Mouse (Mus musculus) G1E (cell line): ENCODE data around the gene Polr3b. TPM values are rescaled to one million over a fixed set of nuclear protein-coding genes. Genes with fewer than 3 reads are reported as not detected.

ENCODE experiments used
- ATAC-seq: 2 replicates; pipeline ENCODE4 v1.8.0; 2016; ENCODE audit warnings: mild to moderate bottlenecking; ENCODE audit not compliant: insufficient number of reproducible peaks, poor library complexity, low FRiP score, severe bottlenecking; ENCODE audit errors: extremely low read depth
- DNase-seq: peaks from one replicate; pipeline ENCODE4 v3.0.0; 2012; ENCODE audit warnings: low spot score
- H3K27me3 ChIP-seq: 2 replicates; pipeline ENCODE4 v1.6.1; 2012; ENCODE audit warnings: mild to moderate bottlenecking, low read length, inconsistent platforms; ENCODE audit not compliant: insufficient read depth
- H3K36me3 ChIP-seq: replicated peaks from 2 replicates; pipeline ENCODE3; 2012; ENCODE audit warnings: mild to moderate bottlenecking, inconsistent platforms
- H3K4me1 ChIP-seq: 2 replicates; pipeline ENCODE4 v1.6.1; 2012; ENCODE audit warnings: low read depth, low read length, inconsistent platforms, mixed read lengths; ENCODE audit not compliant: insufficient read depth
- H3K4me3 ChIP-seq: 2 replicates; pipeline ENCODE4 v1.5.1; 2012; ENCODE audit warnings: low read depth, mild to moderate bottlenecking, inconsistent platforms, low read length, moderate library complexity, mixed read lengths
- H3K9me3 ChIP-seq: replicated peaks from 2 replicates; pipeline ENCODE4 v1.6.1; 2012; ENCODE audit warnings: inconsistent platforms
- CTCF ChIP-seq: IDR thresholded peaks from 2 replicates; pipeline ENCODE4 v1.5.1; 2012; ENCODE audit warnings: low read depth, low read length, inconsistent platforms, mixed read lengths
- GATA1 ChIP-seq: IDR thresholded peaks from 2 replicates; pipeline ENCODE4 v1.6.1; 2012; ENCODE audit warnings: borderline replicate concordance, low read length, inconsistent platforms, mixed read lengths
- GATA2 ChIP-seq: IDR thresholded peaks from 2 replicates; pipeline ENCODE4 v1.6.1; 2012; ENCODE audit warnings: low read depth, low read length, inconsistent platforms, borderline replicate concordance
- POLR2AphosphoS5 ChIP-seq: IDR thresholded peaks from 2 replicates; pipeline ENCODE4 v1.6.1; 2012; ENCODE audit warnings: low read depth, low read length, inconsistent platforms; ENCODE audit not compliant: insufficient replicate concordance
- TAL1 ChIP-seq: conservative IDR thresholded peaks from 2 replicates; pipeline ENCODE4 v1.6.1; 2012; ENCODE audit warnings: low read depth, low read length, inconsistent platforms, mixed read lengths
- polyA plus RNA-seq: library from polyadenylated mRNA; stranded (reverse); fragments of >175 nt; gene quantifications from 2 replicates; pipeline ENCODE4 v1.2.3, GENCODE M21; 2012
- total RNA-seq, 2 experiments: library from RNA; stranded (forward) in 1 of 2; stranded (reverse) in 1 of 2; fragments of 200-1000 nt in 1 of 2; fragments of >200 nt in 1 of 2; fragmentation: Nextera tagmentation in 1 of 2; gene quantifications; 2 replicates each; pipeline ENCODE4 v1.2.3; 2014 to 2017

Gene Polr3b
- total and polyA plus RNA-seq, 3 experiments = 5.6 to 27.2 (median 21.9) TPM

- TF ChIP-seq GATA2 (no peak), TAL1 (no peak), CTCF (no peak), GATA1 (no peak), POLR2AphosphoS5 (no peak)
- ATAC-seq (no peak), DNase-seq (no peak)
- Histone ChIP-seq H3K36me3 (peaks cover 70% of the 10 kb centered on the region), H3K9me3 (no peaks in the 10 kb centered on the region), H3K4me3 (no peak overlapping the region), H3K4me1 (peaks cover 32% of the 10 kb centered on the region), H3K27me3 (no peaks in the 10 kb centered on the region)
Observed at GRCm38 (mm10) chr10:84706543-84706942, 84.5 kb downstream of the Polr3b start.

DNA sequence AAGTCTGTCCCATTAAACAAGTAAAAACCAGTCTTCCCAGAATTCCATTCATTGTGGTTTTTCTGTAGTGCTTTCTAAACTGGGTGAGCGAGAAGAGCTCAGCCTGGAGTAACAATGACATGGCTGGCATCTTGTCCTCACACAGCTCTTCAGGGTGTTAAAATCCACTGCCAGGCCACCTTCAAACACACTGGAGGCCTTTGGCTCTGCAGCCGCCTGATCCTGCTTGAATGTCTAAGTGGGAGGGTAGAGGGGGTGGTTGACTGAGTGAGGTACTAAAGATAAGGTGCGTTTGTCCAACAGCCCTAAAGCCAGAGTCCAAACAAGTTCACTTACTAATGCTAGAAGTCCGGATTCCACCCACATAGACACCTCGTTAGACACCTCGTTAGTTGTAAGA lies 85.1 kb downstream of the Polr3b start:
- TF ChIP-seq GATA1 = no peak
- no peak for TF ChIP-seq CTCF
- no peak for TF ChIP-seq POLR2AphosphoS5
- TF ChIP-seq TAL1 = no peak
- TF ChIP-seq GATA2 = no peak
- Histone ChIP-seq H3K27me3 (no peaks in the 10 kb centered on the region), H3K4me3 (no peak overlapping the region), H3K4me1 (peaks cover 25% of the 10 kb centered on the region), H3K9me3 (no peaks in the 10 kb centered on the region), H3K36me3 (peaks cover 68% of the 10 kb centered on the region)
- DNase-seq = no peak
- no peak for ATAC-seq

- Histone ChIP-seq H3K36me3 (peaks cover 70% of the 10 kb centered on the region), H3K9me3 (no peaks in the 10 kb centered on the region), H3K27me3 (no peaks in the 10 kb centered on the region), H3K4me1 (peaks cover 21% of the 10 kb centered on the region), H3K4me3 (no peak overlapping the region)
- no peak for ATAC-seq
- no peak for TF ChIP-seq POLR2AphosphoS5
- TF ChIP-seq GATA1 = no peak
- TF ChIP-seq TAL1 = no peak
- no peak for TF ChIP-seq GATA2
- TF ChIP-seq CTCF = no peak
- no peak for DNase-seq
Observed at GRCm38 (mm10) chr10:84707752-84708530, 85.8 kb downstream of the Polr3b start.

- DNase-seq (no peak), ATAC-seq (no peak)
- Histone ChIP-seq H3K27me3 (no peaks in the 10 kb centered on the region), H3K4me1 (peaks cover 21% of the 10 kb centered on the region), H3K36me3 (peaks cover 74% of the 10 kb centered on the region), H3K9me3 (no peaks in the 10 kb centered on the region), H3K4me3 (no peak overlapping the region)
- TF ChIP-seq POLR2AphosphoS5 = no peak
- no peak for TF ChIP-seq CTCF
- no peak for TF ChIP-seq GATA1
- TF ChIP-seq TAL1 = no peak
- no peak for TF ChIP-seq GATA2
Observed at GRCm38 (mm10) chr10:84710192-84710591, 88.1 kb downstream of the Polr3b start.

- Histone ChIP-seq H3K4me1 (peaks cover 21% of the 10 kb centered on the region), H3K9me3 (no peaks in the 10 kb centered on the region), H3K27me3 (no peaks in the 10 kb centered on the region), H3K4me3 (no peak overlapping the region), H3K36me3 (peaks cover 74% of the 10 kb centered on the region)
- TF ChIP-seq POLR2AphosphoS5 = no peak
- TF ChIP-seq GATA2 = no peak
- TF ChIP-seq TAL1 = no peak
- TF ChIP-seq GATA1 = no peak
- TF ChIP-seq CTCF = no peak
- no peak for DNase-seq
- no peak for ATAC-seq
Observed at GRCm38 (mm10) chr10:84710827-84711226, 88.7 kb downstream of the Polr3b start.

- Histone ChIP-seq H3K9me3 (no peaks in the 10 kb centered on the region), H3K36me3 (peaks cover 76% of the 10 kb centered on the region)
- TF ChIP-seq POLR2AphosphoS5 (no peak), GATA1 (no peak), GATA2 (no peak), CTCF (no peak), TAL1 (no peak)
Observed at GRCm38 (mm10) chr10:84711479-84711878, 89.4 kb downstream of the Polr3b start.

More at GRCm38 (mm10) chr10:84711479-84711878, 89.4 kb downstream of the Polr3b start:
- Histone ChIP-seq H3K4me3 (no peak overlapping the region), H3K4me1 (peaks cover 16% of the 10 kb centered on the region), H3K27me3 (no peaks in the 10 kb centered on the region)
- no peak for ATAC-seq
- no peak for DNase-seq
